Mouse (Mus musculus): ENCODE measurements around the gene Ltk. TPM values are rescaled to one million over a fixed set of nuclear protein-coding genes. Genes with fewer than 3 reads are reported as not detected.

The Ltk gene
- polyA plus RNA-seq, 1 experiment from 2014 or later: 0.13 TPM

DNA sequence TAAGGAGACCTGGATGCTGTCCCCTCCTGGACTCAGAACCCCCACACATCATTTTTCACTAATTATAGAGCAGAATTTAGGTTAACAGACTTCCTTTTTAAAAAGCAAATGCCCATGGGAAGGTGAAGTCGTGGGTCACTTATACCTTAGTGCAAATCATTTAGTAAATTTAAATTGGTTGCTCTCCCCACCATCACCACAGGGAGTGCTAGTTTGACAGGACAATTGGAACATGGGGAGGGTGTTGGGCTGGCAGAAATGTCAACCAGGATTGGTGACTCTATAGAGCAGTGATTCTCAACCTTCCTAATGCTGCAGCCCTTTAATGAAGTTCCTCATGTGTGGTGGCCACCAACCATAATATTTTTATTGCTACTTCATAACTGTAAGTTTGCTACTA lies 14.9 kb downstream of the Ltk start:
- H3K27me3 ChIP-seq (ENCODE audit: control insufficient read depth, insufficient read depth, low read length): peaks cover 36% of the 10 kb centered on the region
- H3K36me3 ChIP-seq (ENCODE audit: control insufficient read depth, insufficient read depth, low read length): no peaks in the 10 kb centered on the region
- ATAC-seq (ENCODE audit: insufficient read depth, low FRiP score, low TSS enrichment): no peak
- peaks cover 17% of the 10 kb centered on the region for H3K4me1 ChIP-seq (ENCODE audit: control insufficient read depth, insufficient read depth, low read length)
- no peak for DNase-seq (ENCODE audit: low spot score)
- H3K9me3 ChIP-seq (ENCODE audit: control insufficient read depth, low read length): no peaks in the 10 kb centered on the region
- no peak overlapping the region for H3K4me2 ChIP-seq (ENCODE audit: low read depth)
- 11% methylated on average over 1 of the region's 1 CpGs for WGBS
- H3K27ac ChIP-seq (ENCODE audit: low read depth, low read length): no peak overlapping the region
- no peak overlapping the region for H3K4me3 ChIP-seq (ENCODE audit: low read depth, low read length)
- no peak overlapping the region for H3K9ac ChIP-seq (ENCODE audit: low read length)

DNA sequence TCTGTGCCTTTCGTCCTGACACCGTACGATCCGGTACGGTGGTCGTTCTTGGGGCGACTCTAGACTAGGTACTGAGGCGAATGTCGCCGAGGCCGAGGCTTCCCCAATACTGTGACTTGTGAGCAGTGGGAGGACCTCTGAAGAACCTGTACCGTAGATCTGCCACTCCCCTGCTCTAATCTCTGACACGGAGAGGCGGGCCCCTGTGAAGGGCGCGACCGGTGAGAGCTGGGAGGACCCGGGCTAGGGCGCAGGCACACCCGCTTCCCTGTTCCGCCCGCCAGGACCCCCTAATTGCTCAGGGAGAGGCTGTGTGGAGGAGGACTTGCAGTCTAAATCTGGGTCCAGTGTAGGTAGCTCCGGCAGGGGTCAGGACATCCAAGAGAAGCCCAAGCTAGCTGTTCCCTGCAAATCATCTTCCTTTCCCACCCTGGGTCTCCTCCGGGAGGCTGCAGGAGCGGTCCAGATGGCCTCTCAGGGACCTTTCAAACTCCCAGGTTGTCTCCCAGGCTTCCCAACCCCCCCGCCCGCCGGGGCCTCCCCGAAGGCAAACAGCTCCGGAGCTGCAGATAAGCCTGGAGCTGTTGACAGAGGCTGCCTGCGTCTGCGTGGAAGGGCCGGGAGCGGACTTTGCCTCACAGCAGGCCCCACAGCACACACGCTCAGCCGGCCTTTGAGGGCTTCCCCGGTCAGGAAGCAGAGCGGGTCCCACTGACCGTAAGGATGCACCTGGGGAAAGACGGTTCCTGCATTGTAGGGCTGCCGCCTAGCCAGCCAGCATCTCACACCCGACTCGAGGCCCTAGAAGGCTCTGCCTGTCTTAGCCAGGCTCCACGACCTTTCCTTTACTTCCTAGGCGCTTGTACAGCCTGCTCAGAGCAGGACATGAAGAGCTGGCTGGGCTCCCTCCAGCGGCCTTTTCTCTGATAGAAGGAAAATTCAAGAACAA lies 15.8 kb downstream of the Ltk start:
- peak; percentile 28 for DNase-seq (ENCODE audit: low spot score)
- no peak overlapping the region for H3K27ac ChIP-seq (ENCODE audit: low read depth, low read length)
- 3% methylated on average over 46 of the region's 46 CpGs for WGBS
- no peaks in the 10 kb centered on the region for H3K9me3 ChIP-seq (ENCODE audit: control insufficient read depth, low read length)
- ATAC-seq (ENCODE audit: insufficient read depth, low FRiP score, low TSS enrichment): no peak
- H3K9ac ChIP-seq (ENCODE audit: low read length): peak overlapping the region; percentile 15; the same call in 1 of the 2 replicates
- peak overlapping the region; percentile 21 for H3K4me3 ChIP-seq (ENCODE audit: low read depth, low read length)
- no peaks in the 10 kb centered on the region for H3K36me3 ChIP-seq (ENCODE audit: control insufficient read depth, insufficient read depth, low read length)
- H3K4me2 ChIP-seq (ENCODE audit: low read depth): peak overlapping the region; percentile 15
- peaks cover 36% of the 10 kb centered on the region for H3K27me3 ChIP-seq (ENCODE audit: control insufficient read depth, insufficient read depth, low read length)
- peaks cover 17% of the 10 kb centered on the region for H3K4me1 ChIP-seq (ENCODE audit: control insufficient read depth, insufficient read depth, low read length)

DNA sequence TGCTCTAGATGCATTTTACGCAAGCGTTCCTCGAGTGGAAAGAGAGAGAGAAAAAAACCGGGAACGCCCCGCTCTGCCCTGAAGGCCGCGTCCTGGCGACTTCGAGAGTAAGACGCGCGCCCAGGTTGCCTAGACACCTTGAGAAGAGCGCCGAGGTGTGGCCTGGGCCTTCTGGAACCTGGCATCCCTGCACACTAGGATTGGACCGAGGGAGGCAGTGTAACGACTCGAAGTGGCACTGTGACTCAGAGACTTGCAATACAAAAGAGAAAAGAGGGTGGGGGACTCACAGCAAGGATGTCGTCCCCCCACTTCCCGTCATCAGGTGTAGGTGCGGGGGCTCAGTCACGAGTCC lies 16.4 kb downstream of the Ltk start:
- WGBS: 2% methylated on average over 22 of the region's 22 CpGs
- Histone ChIP-seq H3K4me1 (ENCODE audit: control insufficient read depth, insufficient read depth, low read length) (peaks cover 17% of the 10 kb centered on the region), H3K9ac (ENCODE audit: low read length) (no peak overlapping the region), H3K4me2 (ENCODE audit: low read depth) (peak overlapping the region; percentile 15; the same call in 1 of the 2 replicates), H3K9me3 (ENCODE audit: control insufficient read depth, low read length) (no peaks in the 10 kb centered on the region), H3K4me3 (ENCODE audit: low read depth, low read length) (no peak overlapping the region; the same call in 1 of the 2 replicates), H3K27me3 (ENCODE audit: control insufficient read depth, insufficient read depth, low read length) (peaks cover 36% of the 10 kb centered on the region), H3K36me3 (ENCODE audit: control insufficient read depth, insufficient read depth, low read length) (no peaks in the 10 kb centered on the region), H3K27ac (ENCODE audit: low read depth, low read length) (no peak overlapping the region)
- ATAC-seq (ENCODE audit: insufficient read depth, low FRiP score, low TSS enrichment) (no peak), DNase-seq (ENCODE audit: low spot score) (no peak)

DNA sequence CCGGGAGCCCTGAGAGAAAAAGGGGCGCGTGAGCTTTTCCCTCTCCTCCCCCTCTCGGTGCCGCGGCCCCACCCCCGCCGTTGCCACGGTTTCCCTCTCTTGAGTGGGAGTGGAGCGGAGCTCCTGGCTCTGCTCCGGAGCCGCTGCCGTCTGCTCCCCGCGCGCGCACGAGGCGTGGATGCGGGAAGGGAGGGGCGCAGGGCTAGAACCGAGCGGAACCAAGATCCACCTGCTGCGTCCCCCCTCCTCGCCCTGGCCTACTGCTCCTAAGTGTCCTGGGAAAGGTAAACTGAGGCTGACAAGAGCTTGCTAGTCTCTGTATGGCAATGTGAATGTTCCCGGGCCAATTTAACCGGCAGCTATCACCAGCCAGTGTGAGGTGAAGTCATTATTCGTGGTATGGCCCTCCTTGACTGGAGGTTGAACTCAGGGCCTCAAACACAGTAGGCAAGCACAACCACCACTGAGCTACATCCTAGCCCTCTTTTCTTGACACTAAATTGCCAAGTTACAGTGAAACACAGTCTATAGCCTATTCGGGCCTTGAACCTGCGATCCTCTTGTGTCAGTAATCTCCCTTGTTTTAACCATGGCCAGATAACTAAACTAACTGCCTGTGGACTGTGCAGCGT lies 16.9 kb downstream of the Ltk start:
- H3K9me3 ChIP-seq (ENCODE audit: control insufficient read depth, low read length): no peaks in the 10 kb centered on the region
- H3K27ac ChIP-seq (ENCODE audit: low read depth, low read length): no peak overlapping the region
- ATAC-seq (ENCODE audit: insufficient read depth, low FRiP score, low TSS enrichment): no peak
- H3K36me3 ChIP-seq (ENCODE audit: control insufficient read depth, insufficient read depth, low read length): no peaks in the 10 kb centered on the region
- peak overlapping the region; percentile 97 for H3K4me2 ChIP-seq (ENCODE audit: low read depth)
- DNase-seq (ENCODE audit: low spot score): no peak
- H3K27me3 ChIP-seq (ENCODE audit: control insufficient read depth, insufficient read depth, low read length): peaks cover 36% of the 10 kb centered on the region
- H3K4me3 ChIP-seq (ENCODE audit: low read depth, low read length): peak overlapping the region; percentile 58
- peaks cover 17% of the 10 kb centered on the region for H3K4me1 ChIP-seq (ENCODE audit: control insufficient read depth, insufficient read depth, low read length)
- no peak overlapping the region for H3K9ac ChIP-seq (ENCODE audit: low read length)
- WGBS: 11% methylated on average over 21 of the region's 31 CpGs

DNA sequence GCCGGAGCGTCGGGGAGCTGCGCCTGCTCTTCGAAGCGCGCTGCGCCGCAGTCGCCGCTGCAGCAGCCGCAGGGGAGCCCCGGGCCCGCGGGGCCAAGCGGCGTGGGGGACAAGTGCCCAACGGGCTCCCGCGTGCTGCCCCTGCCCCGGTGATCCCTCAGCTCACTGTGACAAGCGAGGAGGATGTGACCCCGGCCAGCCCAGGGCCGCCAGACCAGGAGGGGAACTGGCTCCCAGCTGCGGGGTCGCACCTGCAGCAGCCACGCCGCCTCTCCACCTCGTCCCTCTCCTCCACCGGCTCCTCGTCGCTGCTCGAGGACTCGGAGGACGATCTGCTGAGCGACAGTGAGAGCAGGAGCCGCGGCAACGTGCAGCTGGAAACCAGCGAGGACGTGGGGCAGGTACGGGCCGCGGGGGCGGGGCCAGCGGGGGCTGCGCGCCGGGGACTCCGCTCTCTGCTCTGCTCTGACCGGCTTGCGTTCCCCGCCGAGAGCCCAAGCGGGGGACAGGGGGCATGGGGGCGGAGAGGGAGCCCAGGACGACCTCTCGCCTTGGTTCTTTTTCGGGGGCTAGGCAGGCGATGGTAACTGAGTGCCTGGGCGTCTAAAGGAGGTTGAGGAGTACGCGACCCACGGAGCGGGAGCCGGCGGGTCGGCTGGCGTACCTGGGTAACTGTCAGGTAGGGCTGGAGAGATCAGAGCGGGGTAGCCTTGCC lies 17.6 kb downstream of the Ltk start:
- Histone ChIP-seq H3K27ac (ENCODE audit: low read depth, low read length) (no peak overlapping the region), H3K27me3 (ENCODE audit: control insufficient read depth, insufficient read depth, low read length) (peaks cover 36% of the 10 kb centered on the region), H3K4me2 (ENCODE audit: low read depth) (peak overlapping the region; percentile 97), H3K36me3 (ENCODE audit: control insufficient read depth, insufficient read depth, low read length) (no peaks in the 10 kb centered on the region), H3K4me1 (ENCODE audit: control insufficient read depth, insufficient read depth, low read length) (peaks cover 17% of the 10 kb centered on the region), H3K4me3 (ENCODE audit: low read depth, low read length) (peak overlapping the region; percentile 58), H3K9me3 (ENCODE audit: control insufficient read depth, low read length) (no peaks in the 10 kb centered on the region), H3K9ac (ENCODE audit: low read length) (peak overlapping the region; percentile 59)
- DNase-seq (ENCODE audit: low spot score) (no peak), ATAC-seq (ENCODE audit: insufficient read depth, low FRiP score, low TSS enrichment) (peak; percentile 31; the same call in 1 of the 2 replicates)
- 0% methylated on average over 53 of the region's 70 CpGs for WGBS

DNA sequence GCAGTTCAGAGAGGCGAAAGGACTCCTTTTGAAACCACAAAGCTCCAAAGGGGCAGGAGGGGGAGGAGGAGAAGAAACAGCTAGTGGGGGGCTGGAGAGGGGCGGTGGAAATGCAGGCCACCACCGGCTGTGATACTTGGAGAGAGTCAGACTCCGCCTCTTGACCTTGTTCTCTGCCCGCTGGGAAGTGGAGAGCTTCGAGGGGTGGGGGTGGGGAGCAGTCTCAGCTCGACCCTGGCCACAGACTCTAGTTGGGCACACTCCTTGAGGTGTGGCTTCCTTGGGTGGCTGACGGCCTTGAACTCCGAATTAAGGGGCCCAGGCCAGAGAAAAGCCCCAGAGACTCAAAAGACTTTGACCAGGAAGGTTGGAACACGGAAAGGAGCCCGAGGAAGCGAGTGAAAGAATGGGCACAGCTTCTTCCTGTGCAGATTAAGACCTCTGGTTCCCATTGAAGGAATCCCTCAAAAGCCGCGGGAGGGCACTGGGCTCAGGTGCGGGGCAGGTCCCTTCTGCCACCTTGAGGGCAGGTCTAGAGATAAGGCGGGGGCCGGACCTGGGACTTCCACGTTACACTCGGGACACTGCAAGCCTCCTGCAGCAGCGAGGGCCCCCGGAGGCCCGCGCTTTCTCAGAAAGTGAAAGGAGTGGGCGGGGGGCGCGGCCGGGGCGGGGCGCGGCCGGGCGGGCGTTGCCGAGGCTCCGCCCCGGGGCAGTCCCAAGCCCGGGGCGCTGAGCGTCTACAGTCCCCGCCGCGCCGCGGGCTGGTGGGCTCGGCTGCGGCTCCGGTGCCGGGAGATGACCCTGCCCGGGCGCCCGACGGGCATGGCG lies 18.4 kb downstream of the Ltk start, which contains the start of gene Itpka:
Gene Itpka, plus strand, starts transcription at position 757 of the 831 bp plus-strand sequence.
- Histone ChIP-seq H3K9ac (ENCODE audit: low read length) (peak within 1 kb of the TSS; percentile 59), H3K27ac (ENCODE audit: low read depth, low read length) (peak within 1 kb of the TSS; percentile 55; the same call in 1 of the 2 replicates), H3K4me1 (ENCODE audit: control insufficient read depth, insufficient read depth, low read length) (peaks cover 17% of the 10 kb centered on the region), H3K4me2 (ENCODE audit: low read depth) (peak within 1 kb of the TSS; percentile 97), H3K27me3 (ENCODE audit: control insufficient read depth, insufficient read depth, low read length) (peaks cover 36% of the 10 kb centered on the region), H3K9me3 (ENCODE audit: control insufficient read depth, low read length) (no peaks in the 10 kb centered on the region), H3K36me3 (ENCODE audit: control insufficient read depth, insufficient read depth, low read length) (no peaks in the 10 kb centered on the region), H3K4me3 (ENCODE audit: low read depth, low read length) (peak within 1 kb of the TSS; percentile 58)
- ATAC-seq (ENCODE audit: insufficient read depth, low FRiP score, low TSS enrichment) (peak; percentile 76), DNase-seq (ENCODE audit: low spot score) (peak; percentile 83)
- under 1% methylated on average over 47 of the region's 53 CpGs for WGBS

DNA sequence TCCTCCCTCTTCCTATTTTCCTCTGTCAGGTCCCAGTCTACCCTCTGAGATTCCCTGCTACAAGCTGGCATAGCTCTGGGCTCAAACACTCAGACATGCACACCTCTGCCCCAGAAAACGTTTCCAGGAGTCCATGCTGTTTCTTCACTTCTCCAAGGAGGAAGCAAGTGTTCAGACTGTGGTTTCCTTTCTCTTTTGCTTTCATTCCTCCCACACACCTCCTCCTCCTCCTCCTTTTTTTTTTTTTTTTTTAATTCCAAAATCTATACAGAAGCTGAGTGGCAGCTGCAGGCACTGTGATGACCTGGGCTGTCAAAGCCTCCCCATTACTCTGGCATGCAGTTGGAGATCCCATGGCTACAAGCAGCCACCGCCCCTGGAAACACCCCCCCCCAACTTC lies 19.7 kb downstream of the Ltk start:
- H3K4me3 ChIP-seq (ENCODE audit: low read depth, low read length): no peak overlapping the region
- no peak for DNase-seq (ENCODE audit: low spot score)
- no peak overlapping the region for H3K9ac ChIP-seq (ENCODE audit: low read length)
- WGBS: 17% methylated on average over 2 of the region's 2 CpGs
- no peaks in the 10 kb centered on the region for H3K36me3 ChIP-seq (ENCODE audit: control insufficient read depth, insufficient read depth, low read length)
- H3K4me2 ChIP-seq (ENCODE audit: low read depth): no peak overlapping the region
- H3K27ac ChIP-seq (ENCODE audit: low read depth, low read length): no peak overlapping the region
- no peak for ATAC-seq (ENCODE audit: insufficient read depth, low FRiP score, low TSS enrichment)
- peaks cover 30% of the 10 kb centered on the region for H3K27me3 ChIP-seq (ENCODE audit: control insufficient read depth, insufficient read depth, low read length)
- peaks cover 17% of the 10 kb centered on the region for H3K4me1 ChIP-seq (ENCODE audit: control insufficient read depth, insufficient read depth, low read length)
- H3K9me3 ChIP-seq (ENCODE audit: control insufficient read depth, low read length): no peaks in the 10 kb centered on the region

DNA sequence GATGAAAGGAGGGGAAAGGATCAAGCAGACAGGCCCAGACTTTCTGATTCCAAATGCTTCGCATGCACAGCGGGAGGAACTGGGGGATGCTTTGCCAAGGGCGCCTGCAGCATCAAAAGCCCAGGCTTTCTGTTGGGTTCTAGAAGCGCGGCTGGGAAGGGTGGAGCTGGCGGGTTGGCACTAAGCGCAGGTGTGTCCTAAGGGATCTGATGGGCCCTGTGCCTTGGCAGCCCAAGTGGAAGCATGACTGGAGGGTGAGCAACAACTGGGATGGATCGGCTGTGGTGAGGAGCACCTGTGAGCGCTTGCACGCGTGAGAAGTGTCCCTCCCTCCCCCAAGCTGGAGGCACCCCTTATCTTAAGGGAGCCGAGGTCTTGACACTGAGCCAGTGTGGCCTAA lies 23.1 kb downstream of the Ltk start:
- WGBS: 22% methylated on average over 12 of the region's 12 CpGs
- ATAC-seq (ENCODE audit: insufficient read depth, low FRiP score, low TSS enrichment) (no peak), DNase-seq (ENCODE audit: low spot score) (no peak)
- Histone ChIP-seq H3K4me3 (ENCODE audit: low read depth, low read length) (no peak overlapping the region), H3K9me3 (ENCODE audit: control insufficient read depth, low read length) (no peaks in the 10 kb centered on the region), H3K4me2 (ENCODE audit: low read depth) (no peak overlapping the region), H3K27ac (ENCODE audit: low read depth, low read length) (no peak overlapping the region), H3K9ac (ENCODE audit: low read length) (no peak overlapping the region), H3K36me3 (ENCODE audit: control insufficient read depth, insufficient read depth, low read length) (peaks cover 3% of the 10 kb centered on the region; the same call in 1 of the 2 replicates), H3K4me1 (ENCODE audit: control insufficient read depth, insufficient read depth, low read length) (no peaks in the 10 kb centered on the region), H3K27me3 (ENCODE audit: control insufficient read depth, insufficient read depth, low read length) (no peaks in the 10 kb centered on the region; the same call in 1 of the 2 replicates)

Data from neural tube, embryonic 11.5 days (tissue).